Mouse (Mus musculus) heart, postnatal 0 days (tissue): ENCODE results near the gene Supt20. TPM values are rescaled to one million over a fixed set of nuclear protein-coding genes. Genes with fewer than 3 reads are reported as not detected.

ENCODE experiments used
- ATAC-seq: fragments of 200-750 bp; cut with Nextera tagmentation; 2 replicates; pipeline ENCODE4 v1.8.0; 2017; ENCODE audit warnings: low read depth, moderate number of reproducible peaks, moderate library complexity; ENCODE audit not compliant: insufficient read depth
- DNase-seq: peaks from one replicate; pipeline ENCODE4 v3.0.0-alpha.2; 2016; ENCODE audit warnings: low spot score
- H3K27ac ChIP-seq: fragments of 300-500 bp; sonication (generic); 2 replicates; pipeline ENCODE4 v1.5.1; 2014; ENCODE audit warnings: low read depth, mild to moderate bottlenecking
- H3K27me3 ChIP-seq: fragments of 300-500 bp; sonication (generic); 2 replicates; pipeline ENCODE4 v1.6.1; 2014; ENCODE audit warnings: low read length, mixed read lengths; ENCODE audit not compliant: control insufficient read depth, insufficient read depth
- H3K36me3 ChIP-seq: fragments of 300-500 bp; sonication (generic); replicated peaks from 2 replicates; pipeline ENCODE4 v1.6.1; 2014; ENCODE audit warnings: low read length, mixed read lengths; ENCODE audit not compliant: control insufficient read depth, insufficient read depth
- H3K4me1 ChIP-seq: fragments of 300-500 bp; sonication (generic); 2 replicates; pipeline ENCODE4 v1.6.1; 2014; ENCODE audit warnings: antibody characterized with exemption; ENCODE audit not compliant: control insufficient read depth, insufficient read depth
- H3K4me2 ChIP-seq: fragments of 300-500 bp; sonication (generic); 2 replicates; pipeline ENCODE4 v1.6.1; 2014; ENCODE audit warnings: low read depth, mild to moderate bottlenecking, low read length, moderate library complexity
- H3K4me3 ChIP-seq: fragments of 300-500 bp; sonication (generic); 2 replicates; pipeline ENCODE4 v1.5.1; 2014; ENCODE audit warnings: low read depth, low read length
- H3K9ac ChIP-seq: fragments of 300-500 bp; sonication (generic); replicated peaks from 2 replicates; pipeline ENCODE4 v1.6.1; 2014; ENCODE audit warnings: low read depth, low read length, mixed read lengths
- H3K9me3 ChIP-seq: fragments of 300-500 bp; sonication (generic); replicated peaks from 2 replicates; pipeline ENCODE4 v1.6.1; 2016; ENCODE audit warnings: low read length; ENCODE audit not compliant: control insufficient read depth
- CTCF ChIP-seq: IDR thresholded peaks from 2 replicates; pipeline ENCODE4 v1.5.1; 2016; ENCODE audit warnings: antibody characterized with exemption, control low read depth, low read depth
- EP300 ChIP-seq: IDR thresholded peaks from 2 replicates; pipeline ENCODE4 v1.6.1; 2016; ENCODE audit warnings: antibody characterized with exemption, low read depth
- WGBS: fragments of 180-500 bp; shearing (Covaris S2); extraction: QIAGEN DNeasy Blood & Tissue Kit; methylation state at CpG from one replicate; pipeline ENCODE4 v1.1.7; 2014; 5-methylcytosine and 5-hydroxymethylcytosine counted together
- polyA plus RNA-seq: library from polyadenylated mRNA; unstranded; fragments of >200 nt; fragmentation: Nextera tagmentation; extraction: Ambion mirVana; gene quantifications from 2 replicates; pipeline ENCODE4 v1.2.1, GENCODE M21; 2015
- total RNA-seq: library from RNA; depleted of rRNA; stranded (reverse); fragments of >200 nt; gene quantifications from 2 replicates; pipeline ENCODE4 v1.2.3, GENCODE M21; 2014; ENCODE audit warnings: low replicate concordance

Supt20 gene
- total and polyA plus RNA-seq, 2 experiments from 2014 or later: 30.5 to 31.4 TPM

DNA sequence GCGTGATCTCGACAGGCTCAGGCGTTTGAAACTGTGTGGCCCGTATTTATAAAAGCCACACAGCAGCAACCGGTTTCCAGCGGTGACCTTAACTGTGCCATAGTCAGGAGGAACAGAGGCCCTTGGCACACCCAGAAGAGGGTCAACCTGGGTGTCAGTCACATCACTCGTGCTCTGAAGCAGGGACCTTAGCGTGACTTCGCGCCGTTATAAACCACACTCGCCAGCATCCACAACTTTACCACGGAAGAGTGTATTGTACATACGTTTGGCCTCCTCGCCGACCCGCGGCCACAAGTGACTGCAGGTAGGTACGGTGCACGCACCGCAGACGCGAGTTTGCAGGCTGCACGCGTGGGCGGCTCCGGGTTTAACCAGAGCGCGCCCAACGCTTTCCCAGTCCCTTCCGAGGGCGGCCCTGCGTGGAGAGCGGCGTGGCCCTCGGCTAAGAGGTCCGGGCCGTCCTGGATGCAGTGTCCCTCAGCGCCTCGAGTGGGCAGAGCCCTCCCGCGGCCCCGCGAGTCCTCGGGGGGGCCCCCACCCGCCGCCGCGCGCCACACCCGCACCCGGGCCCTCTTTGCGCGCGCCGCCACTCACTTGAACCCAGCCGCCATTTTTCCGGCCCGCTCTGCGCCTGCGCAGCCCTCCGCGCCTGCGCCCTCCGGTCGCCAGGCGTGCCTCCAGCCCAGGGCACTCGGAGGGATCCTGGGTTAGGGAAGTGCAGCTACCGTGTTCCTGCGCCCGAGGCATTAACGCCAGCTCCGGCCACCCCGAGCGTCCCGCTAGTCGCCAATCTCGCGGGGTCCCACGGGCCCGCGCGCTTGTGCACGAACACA, 42.0 kb downstream of the Supt20 start:
- H3K4me1 ChIP-seq: peaks cover 12% of the 10 kb centered on the region; the same call in 1 of the 2 replicates
- no peaks in the 10 kb centered on the region for H3K9me3 ChIP-seq
- peak overlapping the region; percentile 90 for H3K9ac ChIP-seq
- peak; percentile 67 for DNase-seq
- H3K36me3 ChIP-seq: peaks cover 41% of the 10 kb centered on the region
- peak overlapping the region; percentile 76 for H3K4me3 ChIP-seq
- under 1% methylated on average over 79 of the region's 84 CpGs for WGBS
- TF ChIP-seq EP300: no peak
- no peak for TF ChIP-seq CTCF
- peak; percentile 94 for ATAC-seq
- H3K27me3 ChIP-seq: no peaks in the 10 kb centered on the region
- H3K27ac ChIP-seq: peak overlapping the region; percentile 98
- H3K4me2 ChIP-seq: peak overlapping the region; percentile 91

- peak within 1 kb of the TSS; percentile 98 for H3K27ac ChIP-seq
- DNase-seq (peak; percentile 61), ATAC-seq (peak; percentile 85)
- peak within 1 kb of the TSS; percentile 76 for H3K4me3 ChIP-seq
- H3K4me2 ChIP-seq: peak within 1 kb of the TSS; percentile 91
- peaks cover 36% of the 10 kb centered on the region for H3K36me3 ChIP-seq
- H3K27me3 ChIP-seq: no peaks in the 10 kb centered on the region
- peak within 1 kb of the TSS; percentile 90 for H3K9ac ChIP-seq
- no peak for TF ChIP-seq EP300
- peak; percentile 78 for TF ChIP-seq CTCF
- H3K4me1 ChIP-seq: peaks cover 12% of the 10 kb centered on the region; the same call in 1 of the 2 replicates
- no peaks in the 10 kb centered on the region for H3K9me3 ChIP-seq
- 1% methylated on average over 51 of the region's 65 CpGs for WGBS
These were observed 42.8 kb downstream of the Supt20 start, which contains the start of the genes Exosc8 and Alg5 for GRCm38 (mm10) chr3:54735247-54736046. TSS of gene Exosc8 (minus strand) at chr3:54735393. TSS of gene Alg5 (plus strand) at chr3:54735539.

- WGBS: 49% methylated on average over 18 of the region's 18 CpGs
- DNase-seq (no peak), ATAC-seq (no peak)
- peaks cover 36% of the 10 kb centered on the region for H3K36me3 ChIP-seq
- H3K27me3 ChIP-seq: no peaks in the 10 kb centered on the region
- H3K9ac ChIP-seq: peak overlapping the region; percentile 90
- H3K4me1 ChIP-seq: peaks cover 12% of the 10 kb centered on the region; the same call in 1 of the 2 replicates
- no peaks in the 10 kb centered on the region for H3K9me3 ChIP-seq
- peak overlapping the region; percentile 76 for H3K4me3 ChIP-seq
- H3K4me2 ChIP-seq: peak overlapping the region; percentile 91
- H3K27ac ChIP-seq: peak overlapping the region; percentile 98
- no peak for TF ChIP-seq EP300
- TF ChIP-seq CTCF: no peak
These were observed 43.7 kb downstream of the Supt20 start for GRCm38 (mm10) chr3:54736101-54736927.

GRCm38 (mm10) chr3:54737317-54737716, 44.7 kb downstream of the Supt20 start:
- WGBS: 95% methylated on average over 8 of the region's 8 CpGs
- ATAC-seq (no peak), DNase-seq (no peak)

GRCm38 (mm10) chr3:54741965-54742364, 49.4 kb downstream of the Supt20 start:
- 94% methylated on average over 11 of the region's 11 CpGs for WGBS
- Histone ChIP-seq H3K9ac (no peak overlapping the region), H3K4me3 (no peak overlapping the region), H3K36me3 (peaks cover 76% of the 10 kb centered on the region), H3K27me3 (no peaks in the 10 kb centered on the region), H3K27ac (no peak overlapping the region), H3K4me1 (no peaks in the 10 kb centered on the region), H3K4me2 (no peak overlapping the region), H3K9me3 (no peaks in the 10 kb centered on the region)
- ATAC-seq: no peak
- no peak for TF ChIP-seq CTCF
- TF ChIP-seq EP300: no peak
- no peak for DNase-seq

More at GRCm38 (mm10) chr3:54737317-54737716, 44.7 kb downstream of the Supt20 start:
- H3K27me3 ChIP-seq: no peaks in the 10 kb centered on the region
- no peak overlapping the region for H3K9ac ChIP-seq
- H3K4me1 ChIP-seq: peaks cover 12% of the 10 kb centered on the region; the same call in 1 of the 2 replicates
- peaks cover 36% of the 10 kb centered on the region for H3K36me3 ChIP-seq
- H3K9me3 ChIP-seq: no peaks in the 10 kb centered on the region
- H3K4me2 ChIP-seq: no peak overlapping the region
- no peak overlapping the region for H3K4me3 ChIP-seq
- H3K27ac ChIP-seq: no peak overlapping the region
- TF ChIP-seq EP300 (no peak), CTCF (no peak)
